9 mouse cellular contexts compared by ENCODE assay signal in genomic region chr17:87691958-87692357, GRCm38 (mm10). TPM values are rescaled to one million over a fixed set of nuclear protein-coding genes. Genes with fewer than 3 reads are reported as not detected.
DNase-seq lines count a peak whose midpoint lies in the region; ATAC-seq lines count a peak whose summit lies in the region.
"Had no signal": no experiment of that assay in that cellular context is flagged by ENCODE, and none has a peak within 500 bp of the region (broad histone marks: within the 10 kb centered on the region; RNA-seq: fewer than 3 reads in every experiment).

No protein-coding gene starts in this region.

- no peaks in the 10 kb centered on the region for H3K27me3 ChIP-seq in hindbrain, embryonic 10.5 days (ENCODE audit: insufficient read depth, poor library complexity, severe bottlenecking)
- no peaks in the 10 kb centered on the region for H3K27me3 ChIP-seq in hindbrain, embryonic 12.5 days
- H3K27me3 ChIP-seq in midbrain, embryonic 13.5 days = no peaks in the 10 kb centered on the region
- H3K27me3 ChIP-seq: lung, embryonic 15.5 days had no signal

- peak; percentile 44 for DNase-seq in hindbrain, embryonic 10.5 days (ENCODE audit: low spot score)
- DNase-seq in NIH3T3 (ENCODE audit: low read depth) = peak; percentile 90
- DNase-seq in cerebellum, postnatal 36 days = peak; percentile 78 to 83
- DNase-seq in layer of hippocampus, postnatal 25 days (ENCODE audit: extremely low spot score in 1 of 2, low spot score in 1 of 2) = peak; percentile 51 to 83
- peak; percentile 89 for DNase-seq in testis, postnatal 10 days (ENCODE audit: low spot score)

- ATAC-seq in hindbrain, embryonic 12.5 days (ENCODE audit: low FRiP score) = no peak
- ATAC-seq in granulocyte monocyte progenitor cell, adult 5-6 weeks (replicated peaks; ENCODE audit: poor library complexity, severe bottlenecking) = peak; percentile 48
- peak; percentile 65; the same call in 1 of the 2 replicates for ATAC-seq in midbrain, embryonic 13.5 days

- H3K4me1 ChIP-seq in hindbrain, embryonic 10.5 days (replicated peaks) = no peaks in the 10 kb centered on the region
- no peaks in the 10 kb centered on the region for H3K4me1 ChIP-seq in hindbrain, embryonic 12.5 days
- H3K4me1 ChIP-seq in midbrain, embryonic 13.5 days (replicated peaks) = no peaks in the 10 kb centered on the region
- H3K4me1 ChIP-seq: lung, embryonic 15.5 days had no signal

- H3K36me3 ChIP-seq in hindbrain, embryonic 10.5 days = peaks cover 91% of the 10 kb centered on the region
- peaks cover 51% of the 10 kb centered on the region for H3K36me3 ChIP-seq in hindbrain, embryonic 12.5 days
- peaks cover 59% of the 10 kb centered on the region for H3K36me3 ChIP-seq in midbrain, embryonic 13.5 days

- no peak overlapping the region for H3K27ac ChIP-seq in hindbrain, embryonic 10.5 days
- H3K27ac ChIP-seq in hindbrain, embryonic 12.5 days = no peak overlapping the region
- no peak overlapping the region for H3K27ac ChIP-seq in midbrain, embryonic 13.5 days
- H3K27ac ChIP-seq: lung, embryonic 15.5 days had no signal

- WGBS in hindbrain, embryonic 10.5 days = 92% methylated on average over 5 of the region's 5 CpGs
- WGBS in hindbrain, embryonic 12.5 days = 94% methylated on average over 5 of the region's 5 CpGs
- 91% methylated on average over 5 of the region's 5 CpGs for WGBS in midbrain, embryonic 13.5 days

- H3K9me3 ChIP-seq in hindbrain, embryonic 10.5 days = no peaks in the 10 kb centered on the region
- H3K9me3 ChIP-seq in hindbrain, embryonic 12.5 days (replicated peaks) = no peaks in the 10 kb centered on the region
- H3K9me3 ChIP-seq in midbrain, embryonic 13.5 days = no peaks in the 10 kb centered on the region
- H3K9me3 ChIP-seq: lung, embryonic 15.5 days had no signal

- H3K4me2 ChIP-seq in hindbrain, embryonic 12.5 days (replicated peaks) = no peak overlapping the region
- H3K4me2 ChIP-seq in midbrain, embryonic 13.5 days (replicated peaks) = no peak overlapping the region
- H3K4me2 ChIP-seq: lung, embryonic 15.5 days had no signal

- H3K4me3 ChIP-seq in hindbrain, embryonic 10.5 days = no peak overlapping the region
- no peak overlapping the region for H3K4me3 ChIP-seq in hindbrain, embryonic 12.5 days
- H3K4me3 ChIP-seq in midbrain, embryonic 13.5 days (replicated peaks) = no peak overlapping the region
- H3K4me3 ChIP-seq: lung, embryonic 15.5 days had no signal

- no peak overlapping the region for H3K9ac ChIP-seq in hindbrain, embryonic 12.5 days
- no peak overlapping the region for H3K9ac ChIP-seq in midbrain, embryonic 13.5 days (replicated peaks)
- H3K9ac ChIP-seq: lung, embryonic 15.5 days had no signal

RNA-seq across cellular contexts. Expression of gene Msh2, which starts 19.8 kb away (rescaled TPM):
- polyA plus RNA-seq in hindbrain, embryonic 10.5 days (2016; fragmentation: Nextera tagmentation; extraction: Ambion mirVana) = 102 and 124 TPM in 2 replicates
- polyA plus RNA-seq in hindbrain, embryonic 12.5 days (2016; fragmentation: Nextera tagmentation; extraction: Ambion mirVana) = 95.9 and 96.6 TPM in 2 replicates
- 51.5 and 51.7 TPM in 2 replicates for total RNA-seq in granulocyte monocyte progenitor cell, adult 5-6 weeks (2014; fragmentation: Nextera tagmentation)
- 83.1 and 94.5 TPM in 2 replicates for total RNA-seq in granulocyte monocyte progenitor cell, adult 5-6 weeks (2017)
- total RNA-seq in layer of hippocampus, postnatal 25 days (2021) = 10 to 100 TPM; 36.9 to 42.2 TPM
- polyA plus RNA-seq in midbrain, embryonic 13.5 days (2015; fragmentation: Nextera tagmentation; extraction: Ambion mirVana) = 79.5 and 85.1 TPM in 2 replicates

RNA-seq across cellular contexts. Expression of gene Epcam, which starts 56.2 kb away (rescaled TPM):
- polyA plus RNA-seq in hindbrain, embryonic 10.5 days (2016; fragmentation: Nextera tagmentation; extraction: Ambion mirVana) = 20.9 and 48.1 TPM in 2 replicates
- 25.3 and 50.1 TPM in 2 replicates for polyA plus RNA-seq in hindbrain, embryonic 12.5 days (2016; fragmentation: Nextera tagmentation; extraction: Ambion mirVana)
- total RNA-seq in granulocyte monocyte progenitor cell, adult 5-6 weeks (2014; fragmentation: Nextera tagmentation) = not detected in 2 replicates
- 0.15 and 0.26 TPM in 2 replicates for total RNA-seq in granulocyte monocyte progenitor cell, adult 5-6 weeks (2017)
- under 1 TPM; 0.35 to 0.64 TPM for total RNA-seq in layer of hippocampus, postnatal 25 days (2021)
- 2.8 and 3.6 TPM in 2 replicates for polyA plus RNA-seq in midbrain, embryonic 13.5 days (2015; fragmentation: Nextera tagmentation; extraction: Ambion mirVana)
